Mouse (Mus musculus): ENCODE measurements at regions not wholly inside any gene's neighbourhood (a gene's known extent, or its start where the extent isn't known, plus 50 kb on each side); places are given as distances from the start of the nearest gene placed in this dataset.
A peak's percentile ranks its signal among the peaks of the same experiment; 100 is the strongest.

DNA sequence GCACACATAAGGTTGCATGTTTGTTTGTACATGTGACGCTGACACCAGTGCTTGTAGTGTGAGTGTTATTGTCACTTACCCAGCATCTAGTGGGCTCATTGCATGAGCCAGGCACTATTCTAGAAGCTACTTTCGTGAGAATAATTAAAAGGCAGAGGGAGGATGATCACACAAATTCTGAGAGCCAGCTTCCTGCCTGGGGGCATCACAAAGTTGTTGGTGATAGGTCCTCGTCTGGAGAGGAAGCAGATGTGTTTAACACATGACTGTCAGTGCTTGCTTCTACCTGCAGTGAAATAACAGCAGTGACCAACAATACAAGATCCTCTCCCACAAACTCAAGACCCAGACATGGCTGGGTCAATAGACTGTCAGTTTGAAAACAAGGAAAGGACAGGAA, 297.2 kb downstream of the Fut8 start:
- ATAC-seq (ENCODE audit: low FRiP score, low TSS enrichment) = no peak
- no peak overlapping the region for H3K4me3 ChIP-seq (ENCODE audit: low read length)
- H3K27ac ChIP-seq (ENCODE audit: low read length) = no peak overlapping the region
- 64% methylated on average over 3 of the region's 3 CpGs for WGBS
- H3K4me2 ChIP-seq (replicated peaks; ENCODE audit: low read depth, low read length) = no peak overlapping the region
- H3K4me1 ChIP-seq (ENCODE audit: insufficient read depth, low read length) = no peaks in the 10 kb centered on the region
- H3K9me3 ChIP-seq (ENCODE audit: low read length) = no peaks in the 10 kb centered on the region
- no peaks in the 10 kb centered on the region for H3K27me3 ChIP-seq (ENCODE audit: insufficient read depth, low read length)
- no peaks in the 10 kb centered on the region for H3K36me3 ChIP-seq (ENCODE audit: insufficient read depth, low read length)
- no peak overlapping the region for H3K9ac ChIP-seq (replicated peaks; ENCODE audit: low read length)

DNA sequence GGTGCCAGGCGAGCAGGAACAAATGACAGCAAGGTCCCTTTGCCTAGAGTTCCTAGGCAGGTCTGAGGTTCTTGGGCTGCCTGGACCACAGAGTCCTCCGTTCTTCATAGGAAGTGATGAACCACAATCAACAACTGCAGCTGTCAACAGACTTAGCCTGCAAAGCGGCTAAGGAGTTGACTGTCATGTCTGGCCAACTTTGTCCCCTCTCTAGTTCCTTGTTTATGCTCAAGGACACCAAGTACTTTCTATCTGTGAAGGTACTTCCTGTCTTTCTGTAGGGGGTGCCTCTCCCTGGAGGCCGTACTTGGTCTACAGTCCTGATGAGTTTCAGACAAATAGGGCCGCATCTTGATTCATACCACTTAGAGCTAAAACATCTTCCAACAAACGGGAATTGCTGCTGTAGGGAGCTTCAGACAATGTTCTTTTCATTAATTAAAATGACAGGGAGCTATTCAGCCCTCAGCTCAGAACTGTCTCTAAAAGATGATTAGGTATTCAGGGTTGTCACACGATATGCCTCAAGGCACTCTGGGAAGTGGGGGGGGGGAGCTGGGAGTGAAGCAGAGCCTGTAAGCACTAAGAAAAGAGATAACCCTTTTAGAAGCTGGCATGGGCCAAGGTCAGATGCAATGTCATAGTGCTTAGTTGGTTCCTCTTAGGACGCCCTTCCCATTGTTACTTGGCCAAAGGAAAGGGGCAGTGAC, 299.4 kb downstream of the Fut8 start:
- Histone ChIP-seq H3K4me2 (replicated peaks; ENCODE audit: low read depth, low read length) (no peak overlapping the region), H3K36me3 (ENCODE audit: insufficient read depth, low read length) (no peaks in the 10 kb centered on the region), H3K4me1 (ENCODE audit: insufficient read depth, low read length) (no peaks in the 10 kb centered on the region), H3K4me3 (ENCODE audit: low read length) (no peak overlapping the region), H3K9me3 (ENCODE audit: low read length) (no peaks in the 10 kb centered on the region), H3K27ac (ENCODE audit: low read length) (no peak overlapping the region), H3K9ac (replicated peaks; ENCODE audit: low read length) (no peak overlapping the region), H3K27me3 (ENCODE audit: insufficient read depth, low read length) (no peaks in the 10 kb centered on the region)
- 81% methylated on average over 8 of the region's 8 CpGs for WGBS
- no peak for ATAC-seq (ENCODE audit: low FRiP score, low TSS enrichment)

DNA sequence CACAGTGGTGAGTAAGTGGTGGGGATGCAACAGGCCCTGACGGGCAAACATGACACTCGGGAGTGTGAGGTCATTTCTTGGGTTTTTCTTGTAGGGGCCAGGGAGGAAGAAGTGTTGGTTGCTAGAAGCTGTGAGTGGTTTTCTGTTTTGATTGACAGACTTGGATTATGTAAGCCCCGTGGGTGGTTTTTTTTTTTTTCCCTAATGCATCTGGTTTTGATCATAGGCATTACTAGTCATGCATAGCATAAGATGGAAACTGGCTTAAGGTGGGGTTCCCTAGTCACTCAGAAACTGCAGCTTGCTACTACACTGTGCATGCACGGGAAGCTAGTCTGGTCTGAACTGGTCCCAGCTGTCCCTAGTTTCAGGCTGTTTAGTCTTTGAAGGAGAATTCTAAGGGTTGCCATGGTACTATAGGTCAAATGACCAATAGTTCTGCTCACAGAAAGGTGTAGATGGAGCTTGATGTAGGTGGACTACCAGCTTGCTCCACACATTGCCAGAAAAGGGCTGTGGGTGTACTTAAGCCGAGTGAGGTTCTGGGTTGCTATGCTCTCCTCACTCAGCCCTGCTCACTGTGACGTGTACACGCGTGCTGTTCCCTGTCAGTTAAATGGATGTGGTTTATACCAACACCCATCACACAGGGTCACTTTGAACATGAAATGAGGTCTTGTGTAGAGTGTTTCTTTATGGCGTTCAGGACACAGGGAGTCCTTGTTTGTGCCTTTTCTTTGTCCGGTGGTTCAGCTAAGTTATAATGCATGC, 301.9 kb downstream of the Fut8 start:
- H3K9ac ChIP-seq (replicated peaks; ENCODE audit: low read length) = no peak overlapping the region
- H3K27ac ChIP-seq (ENCODE audit: low read length) = no peak overlapping the region
- no peaks in the 10 kb centered on the region for H3K4me1 ChIP-seq (ENCODE audit: insufficient read depth, low read length)
- H3K4me3 ChIP-seq (ENCODE audit: low read length) = no peak overlapping the region
- H3K9me3 ChIP-seq (ENCODE audit: low read length) = no peaks in the 10 kb centered on the region
- ATAC-seq (ENCODE audit: low FRiP score, low TSS enrichment) = peak; percentile 69; the same call in 1 of the 2 replicates
- no peak overlapping the region for H3K4me2 ChIP-seq (replicated peaks; ENCODE audit: low read depth, low read length)
- H3K27me3 ChIP-seq (ENCODE audit: insufficient read depth, low read length) = no peaks in the 10 kb centered on the region
- H3K36me3 ChIP-seq (ENCODE audit: insufficient read depth, low read length) = no peaks in the 10 kb centered on the region
- 77% methylated on average over 10 of the region's 10 CpGs for WGBS

DNA sequence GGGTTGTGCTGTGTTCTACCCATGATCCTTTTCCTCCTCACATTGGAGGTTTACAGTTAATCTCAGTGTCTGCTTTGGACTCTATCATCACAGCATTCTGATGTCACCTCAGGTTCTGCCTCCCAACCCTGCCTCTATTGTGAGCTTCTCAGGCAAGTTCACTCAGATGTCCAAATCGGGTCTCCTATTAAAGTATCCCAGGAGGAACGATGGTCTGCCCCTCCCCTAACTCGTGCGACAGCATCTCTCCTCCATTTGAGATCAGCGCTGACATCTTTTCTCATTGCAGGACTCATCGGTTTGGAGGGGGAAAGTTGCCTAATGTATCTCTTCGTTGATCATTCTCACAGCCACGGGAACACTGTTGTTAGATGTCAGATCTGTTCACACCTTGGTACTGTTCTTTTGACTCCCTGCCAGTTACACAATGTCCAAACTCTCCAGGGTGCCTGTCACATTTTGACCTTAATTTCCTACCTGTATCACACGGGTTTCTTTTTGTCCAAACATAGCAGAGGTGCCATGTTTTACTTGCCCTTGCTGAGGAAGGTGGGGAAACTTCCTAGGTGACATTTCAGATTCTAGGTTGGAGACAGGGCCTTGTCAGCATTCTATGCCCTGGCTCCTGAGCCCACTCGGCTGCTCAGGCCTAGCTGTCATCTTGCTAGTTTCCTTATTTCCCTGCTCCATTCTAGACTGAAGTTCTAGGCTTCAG, 303.3 kb downstream of the Fut8 start:
- ATAC-seq (ENCODE audit: low FRiP score, low TSS enrichment) = no peak
- Histone ChIP-seq H3K27ac (ENCODE audit: low read length) (no peak overlapping the region), H3K27me3 (ENCODE audit: insufficient read depth, low read length) (no peaks in the 10 kb centered on the region), H3K4me3 (ENCODE audit: low read length) (no peak overlapping the region), H3K36me3 (ENCODE audit: insufficient read depth, low read length) (no peaks in the 10 kb centered on the region), H3K9ac (replicated peaks; ENCODE audit: low read length) (no peak overlapping the region), H3K4me1 (ENCODE audit: insufficient read depth, low read length) (no peaks in the 10 kb centered on the region), H3K4me2 (replicated peaks; ENCODE audit: low read depth, low read length) (no peak overlapping the region), H3K9me3 (ENCODE audit: low read length) (no peaks in the 10 kb centered on the region)
- 83% methylated on average over 10 of the region's 10 CpGs for WGBS

DNA sequence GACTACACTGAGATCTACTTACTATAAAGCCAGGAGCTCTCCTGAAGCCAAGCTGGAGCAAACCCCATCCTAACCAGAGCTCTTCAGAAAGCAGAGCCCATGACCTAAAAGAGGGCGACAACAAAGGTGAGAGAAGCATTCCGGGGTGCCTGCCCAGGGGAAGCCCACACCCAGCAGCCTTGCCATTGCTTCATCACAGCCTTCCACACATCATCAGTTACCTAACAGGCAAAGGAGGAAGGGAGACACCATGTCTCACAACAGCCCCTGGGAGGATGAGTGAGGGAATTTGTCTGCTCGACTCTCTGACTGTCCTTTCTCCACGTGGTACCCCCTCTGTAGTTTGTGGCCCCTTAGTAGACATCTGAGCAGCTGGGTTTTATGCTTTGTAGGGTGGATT, 303.9 kb downstream of the Fut8 start:
- ATAC-seq (ENCODE audit: low FRiP score, low TSS enrichment) = no peak
- no peaks in the 10 kb centered on the region for H3K27me3 ChIP-seq (ENCODE audit: insufficient read depth, low read length)
- no peak overlapping the region for H3K4me2 ChIP-seq (replicated peaks; ENCODE audit: low read depth, low read length)
- no peak overlapping the region for H3K4me3 ChIP-seq (ENCODE audit: low read length)
- H3K4me1 ChIP-seq (ENCODE audit: insufficient read depth, low read length) = no peaks in the 10 kb centered on the region
- no peak overlapping the region for H3K27ac ChIP-seq (ENCODE audit: low read length)
- H3K9me3 ChIP-seq (ENCODE audit: low read length) = no peaks in the 10 kb centered on the region
- no peaks in the 10 kb centered on the region for H3K36me3 ChIP-seq (ENCODE audit: insufficient read depth, low read length)
- WGBS = 76% methylated on average over 4 of the region's 4 CpGs
- H3K9ac ChIP-seq (replicated peaks; ENCODE audit: low read length) = no peak overlapping the region

DNA sequence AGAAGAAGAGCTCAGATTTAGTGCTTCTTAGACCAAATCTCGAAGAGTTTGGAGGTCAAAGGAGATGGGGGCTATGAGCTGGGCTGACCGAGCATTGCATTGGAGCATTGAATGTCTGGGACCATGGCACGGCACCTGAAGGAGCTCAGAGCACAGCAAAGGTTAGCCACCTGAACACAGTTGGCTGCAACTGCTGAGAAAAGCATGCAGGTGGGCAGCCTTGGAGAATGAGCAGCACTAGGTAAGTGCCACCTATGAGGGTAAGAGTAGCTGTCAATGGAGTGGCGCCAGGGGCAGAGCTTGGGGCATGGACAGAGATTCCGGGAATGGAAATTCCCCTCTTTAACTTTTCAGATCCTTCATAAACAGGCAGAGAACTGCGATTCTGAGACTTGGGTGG, 305.7 kb downstream of the Fut8 start:
- 86% methylated on average over 6 of the region's 6 CpGs for WGBS

DNA sequence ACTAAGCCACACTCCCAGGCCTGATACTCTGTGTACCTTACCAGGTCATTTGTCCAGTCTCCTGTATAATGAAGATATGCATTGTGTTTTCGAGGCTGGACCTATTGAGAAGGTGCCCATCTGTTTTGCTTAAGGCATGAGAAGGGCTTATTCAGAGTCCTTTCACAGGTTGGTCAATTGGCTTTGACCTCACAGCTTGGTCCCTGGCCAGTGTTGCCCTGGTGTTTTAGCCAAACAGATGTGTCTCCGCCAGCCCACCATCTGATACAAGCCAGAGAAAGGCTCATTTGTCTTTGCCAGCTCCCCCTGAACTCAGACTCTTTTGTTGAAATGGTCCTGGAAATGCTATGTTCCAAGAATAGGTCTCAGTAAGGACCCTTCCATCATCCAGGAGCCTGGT, 308.2 kb downstream of the Fut8 start:
- H3K36me3 ChIP-seq (ENCODE audit: insufficient read depth, low read length) = no peaks in the 10 kb centered on the region
- H3K4me3 ChIP-seq (ENCODE audit: low read length) = no peak overlapping the region
- no peaks in the 10 kb centered on the region for H3K9me3 ChIP-seq (ENCODE audit: low read length)
- no peak for ATAC-seq (ENCODE audit: low FRiP score, low TSS enrichment)
- no peak overlapping the region for H3K27ac ChIP-seq (ENCODE audit: low read length)
- H3K4me2 ChIP-seq (replicated peaks; ENCODE audit: low read depth, low read length) = no peak overlapping the region
- WGBS = 85% methylated on average over 2 of the region's 2 CpGs
- no peaks in the 10 kb centered on the region for H3K27me3 ChIP-seq (ENCODE audit: insufficient read depth, low read length)
- no peaks in the 10 kb centered on the region for H3K4me1 ChIP-seq (ENCODE audit: insufficient read depth, low read length)
- no peak overlapping the region for H3K9ac ChIP-seq (replicated peaks; ENCODE audit: low read length)

More for the DNA sequence above, 305.7 kb downstream of the Fut8 start:
- ATAC-seq (ENCODE audit: low FRiP score, low TSS enrichment) = no peak
- Histone ChIP-seq H3K4me2 (replicated peaks; ENCODE audit: low read depth, low read length) (no peak overlapping the region), H3K36me3 (ENCODE audit: insufficient read depth, low read length) (no peaks in the 10 kb centered on the region), H3K27ac (ENCODE audit: low read length) (no peak overlapping the region), H3K4me1 (ENCODE audit: insufficient read depth, low read length) (no peaks in the 10 kb centered on the region), H3K9me3 (ENCODE audit: low read length) (no peaks in the 10 kb centered on the region), H3K4me3 (ENCODE audit: low read length) (no peak overlapping the region), H3K27me3 (ENCODE audit: insufficient read depth, low read length) (no peaks in the 10 kb centered on the region), H3K9ac (replicated peaks; ENCODE audit: low read length) (no peak overlapping the region)

DNA sequence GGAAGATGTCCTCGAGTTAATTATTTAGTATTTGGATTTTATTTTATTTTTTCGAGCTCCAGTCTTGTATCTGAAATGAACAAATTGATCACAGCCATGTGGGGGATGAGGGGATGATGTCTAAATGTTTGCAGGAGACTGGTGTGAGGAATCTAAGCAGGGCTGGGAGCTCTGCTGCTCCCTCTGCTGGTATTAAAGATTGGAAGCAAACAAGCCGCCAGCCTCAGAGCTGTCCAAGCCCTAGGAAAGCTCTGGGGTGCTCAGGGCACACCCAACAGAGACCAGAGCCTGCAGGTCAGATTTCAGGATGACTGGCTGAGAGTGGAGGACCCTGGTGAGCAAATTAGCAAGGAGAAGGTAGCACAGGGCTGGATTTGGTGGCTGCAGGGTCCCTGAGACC, 330.4 kb downstream of the Fut8 start:
- peak; percentile 83 for ATAC-seq (ENCODE audit: low FRiP score, low TSS enrichment)
- Histone ChIP-seq H3K4me3 (ENCODE audit: low read length) (no peak overlapping the region), H3K9me3 (ENCODE audit: low read length) (no peaks in the 10 kb centered on the region), H3K9ac (replicated peaks; ENCODE audit: low read length) (no peak overlapping the region), H3K4me2 (replicated peaks; ENCODE audit: low read depth, low read length) (no peak overlapping the region), H3K36me3 (ENCODE audit: insufficient read depth, low read length) (no peaks in the 10 kb centered on the region), H3K27ac (ENCODE audit: low read length) (no peak overlapping the region), H3K27me3 (ENCODE audit: insufficient read depth, low read length) (no peaks in the 10 kb centered on the region), H3K4me1 (ENCODE audit: insufficient read depth, low read length) (no peaks in the 10 kb centered on the region)
- 7% methylated on average over 3 of the region's 3 CpGs for WGBS

DNA sequence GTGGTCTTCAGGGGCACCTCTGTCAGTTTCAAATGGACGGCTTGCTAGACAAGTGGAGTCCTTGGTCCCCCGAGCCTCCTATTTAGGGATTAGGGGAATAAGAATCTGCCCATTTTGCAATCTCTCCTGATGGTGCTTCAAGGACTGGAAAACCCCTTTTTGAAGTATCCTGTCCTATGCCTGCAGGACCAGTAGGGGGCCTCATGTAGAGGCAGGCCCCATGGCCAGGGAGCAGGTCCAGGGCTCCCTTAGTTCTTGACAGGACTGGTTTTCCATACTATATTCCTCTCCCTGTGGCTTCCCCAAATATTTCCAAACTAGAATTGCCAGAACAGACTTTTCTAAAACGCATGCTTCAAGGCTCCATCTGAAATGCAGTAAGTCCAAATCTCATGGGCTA, 332.6 kb downstream of the Fut8 start:
- Histone ChIP-seq H3K9ac (replicated peaks; ENCODE audit: low read length) (no peak overlapping the region), H3K9me3 (ENCODE audit: low read length) (no peaks in the 10 kb centered on the region), H3K4me3 (ENCODE audit: low read length) (no peak overlapping the region), H3K27ac (ENCODE audit: low read length) (no peak overlapping the region), H3K27me3 (ENCODE audit: insufficient read depth, low read length) (no peaks in the 10 kb centered on the region), H3K4me1 (ENCODE audit: insufficient read depth, low read length) (no peaks in the 10 kb centered on the region), H3K4me2 (replicated peaks; ENCODE audit: low read depth, low read length) (no peak overlapping the region), H3K36me3 (ENCODE audit: insufficient read depth, low read length) (no peaks in the 10 kb centered on the region)
- WGBS = 84% methylated on average over 3 of the region's 3 CpGs
- no peak for ATAC-seq (ENCODE audit: low FRiP score, low TSS enrichment)

DNA sequence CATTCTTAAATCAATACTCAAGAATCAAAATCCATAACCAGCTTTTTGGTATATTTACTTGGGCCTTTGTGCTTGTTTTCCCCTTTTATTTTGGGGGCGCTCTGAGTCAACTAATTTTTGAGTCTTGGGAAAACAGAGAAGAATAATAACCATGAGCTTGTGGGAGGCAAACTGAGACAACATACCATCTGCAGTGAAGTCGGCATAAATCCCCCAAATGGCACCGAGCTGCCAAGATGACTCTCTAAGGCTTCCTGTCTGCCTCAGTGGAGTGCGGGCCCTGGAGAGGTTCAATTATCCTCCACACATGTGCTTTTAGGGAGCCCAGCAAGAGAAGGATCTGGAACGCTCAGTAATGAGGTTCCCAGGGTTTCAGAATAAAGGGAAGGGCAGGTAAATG, 333.1 kb downstream of the Fut8 start:
- H3K4me1 ChIP-seq (ENCODE audit: insufficient read depth, low read length) = no peaks in the 10 kb centered on the region
- H3K36me3 ChIP-seq (ENCODE audit: insufficient read depth, low read length) = no peaks in the 10 kb centered on the region
- no peak overlapping the region for H3K9ac ChIP-seq (replicated peaks; ENCODE audit: low read length)
- no peaks in the 10 kb centered on the region for H3K9me3 ChIP-seq (ENCODE audit: low read length)
- ATAC-seq (ENCODE audit: low FRiP score, low TSS enrichment) = no peak
- H3K27ac ChIP-seq (ENCODE audit: low read length) = no peak overlapping the region
- H3K4me3 ChIP-seq (ENCODE audit: low read length) = no peak overlapping the region
- 57% methylated on average over 5 of the region's 5 CpGs for WGBS
- no peak overlapping the region for H3K4me2 ChIP-seq (replicated peaks; ENCODE audit: low read depth, low read length)
- H3K27me3 ChIP-seq (ENCODE audit: insufficient read depth, low read length) = no peaks in the 10 kb centered on the region

Measured in kidney, embryonic 16.5 days (tissue).